Comparison of ENCODE assay signal across 18 mouse cellular contexts in the genomic region with DNA sequence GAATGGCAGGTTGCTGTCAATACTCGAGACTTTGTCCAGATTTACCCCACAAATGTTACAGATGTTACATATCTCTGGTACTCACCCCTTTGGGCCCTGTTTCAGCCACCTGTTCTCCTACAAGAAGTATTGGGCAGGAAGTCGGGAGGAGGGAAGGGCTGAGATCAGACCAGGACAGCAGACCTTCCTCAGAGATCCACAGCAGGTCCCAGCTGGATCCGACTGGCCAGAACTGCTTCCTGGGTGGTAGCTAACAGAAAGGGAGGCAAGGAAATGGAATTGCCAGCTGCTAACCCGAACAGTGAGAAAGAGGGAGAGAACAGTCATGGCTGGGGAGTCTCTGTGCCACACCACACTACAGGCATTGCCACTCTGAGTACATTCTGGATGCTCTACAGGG.
"Had no signal": no experiment of that assay in that cellular context is flagged by ENCODE, and none has a peak within 500 bp of the region (broad histone marks: within the 10 kb centered on the region; RNA-seq: fewer than 3 reads in every experiment).

No protein-coding gene starts in this region.

- H3K4me1 ChIP-seq: neural tube, embryonic 12.5 days had no signal

- H3K9ac ChIP-seq: liver, embryonic 15.5 days; midbrain, embryonic 12.5 days; midbrain, embryonic 15.5 days; neural tube, embryonic 12.5 days; neural tube, embryonic 15.5 days had no signal

- H3K4me3 ChIP-seq: layer of hippocampus, adult 2 months; liver, embryonic 15.5 days; midbrain, embryonic 12.5 days; midbrain, embryonic 15.5 days; neural tube, embryonic 12.5 days; neural tube, embryonic 15.5 days had no signal

- H3K36me3 ChIP-seq: midbrain, embryonic 12.5 days; midbrain, embryonic 15.5 days; neural tube, embryonic 12.5 days; neural tube, embryonic 15.5 days had no signal

- H3K27ac ChIP-seq: macrophage; midbrain, embryonic 12.5 days; midbrain, embryonic 15.5 days; neural tube, embryonic 12.5 days; neural tube, embryonic 15.5 days; stomach, postnatal 0 days had no signal

- H3K4me2 ChIP-seq: liver, embryonic 15.5 days; midbrain, embryonic 12.5 days; midbrain, embryonic 15.5 days; neural tube, embryonic 12.5 days; neural tube, embryonic 15.5 days had no signal

- H3K9me3 ChIP-seq: liver, embryonic 15.5 days; midbrain, embryonic 12.5 days; midbrain, embryonic 15.5 days; neural tube, embryonic 12.5 days; neural tube, embryonic 15.5 days had no signal

- H3K27me3 ChIP-seq: liver, embryonic 15.5 days; midbrain, embryonic 15.5 days; neural tube, embryonic 12.5 days; neural tube, embryonic 15.5 days had no signal

- DNase-seq: kidney, adult 18-20 months; kidney, adult 9 months; kidney, postnatal 25 days; layer of hippocampus, adult 9-11 months; lung, adult 18-20 months; right cerebral cortex, adult 18-20 months; right cerebral cortex, postnatal 14 days; right cerebral cortex, postnatal 4 days; thymus, adult 2 months; thymus, postnatal 25 days had no signal

- ATAC-seq: midbrain, embryonic 15.5 days had no signal
